Mouse (Mus musculus): Measurements from ENCODE around the gene Npsr1.

Npsr1 gene

GRCm38 (mm10) chr9:24247557-24247956 lies 149.8 kb downstream of the Npsr1 start:
- DNase-seq (ENCODE audit: low spot score), result no peak

DNA sequence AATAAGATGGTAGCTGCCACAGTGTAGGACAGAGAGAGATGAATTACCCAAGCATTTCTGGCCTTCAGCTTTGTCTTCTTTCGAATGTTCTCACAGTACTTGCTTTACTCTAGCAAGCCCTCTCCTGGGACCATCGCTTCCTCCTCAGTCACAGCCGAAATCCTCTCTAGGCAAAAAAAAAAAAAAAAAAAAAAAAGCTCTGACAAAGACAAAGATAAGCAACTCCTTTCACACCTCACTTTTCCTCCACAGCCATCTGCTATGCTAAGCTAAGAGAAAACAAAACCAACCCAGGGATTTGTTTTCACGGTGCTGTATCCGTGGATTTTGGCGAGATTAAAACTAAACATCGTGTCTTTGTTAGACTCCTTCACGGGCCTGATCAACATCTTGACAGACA lies 156.4 kb downstream of the Npsr1 start:
- no peak for DNase-seq (ENCODE audit: low spot score)

DNA sequence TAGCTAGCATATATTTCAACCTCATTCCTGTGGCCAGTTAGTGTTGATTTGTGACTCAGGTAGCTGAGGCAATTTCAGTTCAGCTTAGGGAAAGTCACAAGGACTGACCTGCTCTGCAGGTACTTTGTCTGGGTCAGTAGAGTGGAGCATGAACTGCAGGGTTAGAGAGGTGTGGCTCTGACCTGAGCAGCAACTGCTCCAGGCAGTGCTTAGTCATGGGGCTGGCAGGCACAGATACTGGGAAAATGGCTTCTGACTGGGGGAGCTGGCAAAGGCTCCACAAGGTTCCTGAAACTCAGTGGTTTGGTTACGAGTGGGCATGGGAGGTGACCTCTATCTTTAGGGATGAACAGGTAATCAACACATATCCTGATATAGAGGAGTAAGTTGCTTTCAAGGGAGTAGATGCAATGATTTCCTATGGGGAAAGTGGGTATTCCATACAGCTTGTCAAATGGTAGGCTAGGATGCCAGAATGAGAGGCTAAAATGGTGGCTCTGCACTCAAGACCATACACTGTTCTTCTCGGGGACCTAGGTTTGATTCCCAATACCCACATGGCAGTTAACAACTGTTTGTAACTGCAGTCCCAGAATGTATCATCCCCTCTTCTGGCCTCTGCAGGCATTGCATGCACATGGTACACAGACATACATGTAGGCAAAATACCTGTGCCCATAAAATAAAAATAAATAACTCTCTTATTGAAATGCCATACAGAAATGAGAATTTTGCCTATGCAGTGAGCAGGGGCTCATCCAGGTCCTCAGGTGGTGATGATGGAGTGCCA lies 182.9 kb downstream of the Npsr1 start:
- DNase-seq (ENCODE audit: low spot score), result no peak

DNA sequence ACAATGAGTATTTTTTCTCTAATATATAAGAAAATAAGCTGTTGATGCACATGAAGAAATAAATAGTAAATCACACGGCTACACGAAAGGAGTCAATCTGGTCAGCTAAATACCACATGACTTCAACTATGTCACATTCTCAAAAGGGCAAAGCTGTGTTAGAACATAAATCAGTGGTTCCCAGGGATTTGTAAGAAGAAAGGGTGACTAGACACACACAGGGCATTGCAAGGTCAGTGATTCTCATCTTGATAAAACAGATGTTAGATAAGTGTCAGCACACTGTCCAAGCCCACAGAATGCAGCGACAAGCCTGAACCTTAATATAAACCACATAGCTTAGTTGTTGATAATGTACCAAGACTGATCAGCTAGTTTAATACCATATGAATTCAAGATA lies 184.8 kb downstream of the Npsr1 start:
- no peak for DNase-seq (ENCODE audit: low spot score)

DNA sequence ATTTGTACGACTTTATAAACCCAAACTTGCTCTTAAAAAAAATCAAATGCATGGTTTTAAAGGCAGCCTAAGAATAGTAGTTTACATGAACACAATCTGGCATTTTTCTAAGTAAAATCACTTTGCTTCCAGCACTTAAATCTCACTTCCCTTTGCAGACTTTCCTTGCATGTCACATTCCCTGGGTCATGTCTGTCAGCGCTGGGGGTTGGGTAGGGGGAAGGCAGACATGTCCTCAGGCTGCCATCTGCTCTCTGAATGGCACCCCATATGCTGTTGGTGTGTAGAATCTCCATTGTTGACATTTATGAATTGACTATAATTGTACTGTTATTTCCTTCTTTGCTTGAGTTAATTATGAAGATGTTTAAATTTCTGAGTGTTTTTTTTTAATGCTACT lies 185.3 kb downstream of the Npsr1 start:
- DNase-seq (ENCODE audit: low spot score), result no peak

DNA sequence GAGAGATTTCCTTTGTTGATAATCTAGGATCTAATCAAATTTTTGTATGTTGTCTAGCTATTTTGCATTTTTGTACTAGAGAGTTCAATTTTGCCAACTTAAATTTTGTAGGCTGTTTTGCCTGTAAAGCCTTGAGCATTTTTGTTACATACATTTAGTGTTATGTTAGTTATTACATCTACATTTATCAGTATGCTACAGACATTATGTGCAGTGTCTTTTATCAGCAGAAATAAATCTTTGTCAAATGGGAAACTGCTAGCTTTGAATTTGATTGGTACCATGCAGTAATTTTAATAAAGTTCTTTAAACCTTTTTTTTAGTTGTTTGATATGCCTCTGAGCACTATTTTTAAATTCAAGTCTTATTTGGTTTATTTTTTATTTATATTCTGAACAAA lies 185.7 kb downstream of the Npsr1 start:
- no peak for DNase-seq (ENCODE audit: low spot score)

DNA sequence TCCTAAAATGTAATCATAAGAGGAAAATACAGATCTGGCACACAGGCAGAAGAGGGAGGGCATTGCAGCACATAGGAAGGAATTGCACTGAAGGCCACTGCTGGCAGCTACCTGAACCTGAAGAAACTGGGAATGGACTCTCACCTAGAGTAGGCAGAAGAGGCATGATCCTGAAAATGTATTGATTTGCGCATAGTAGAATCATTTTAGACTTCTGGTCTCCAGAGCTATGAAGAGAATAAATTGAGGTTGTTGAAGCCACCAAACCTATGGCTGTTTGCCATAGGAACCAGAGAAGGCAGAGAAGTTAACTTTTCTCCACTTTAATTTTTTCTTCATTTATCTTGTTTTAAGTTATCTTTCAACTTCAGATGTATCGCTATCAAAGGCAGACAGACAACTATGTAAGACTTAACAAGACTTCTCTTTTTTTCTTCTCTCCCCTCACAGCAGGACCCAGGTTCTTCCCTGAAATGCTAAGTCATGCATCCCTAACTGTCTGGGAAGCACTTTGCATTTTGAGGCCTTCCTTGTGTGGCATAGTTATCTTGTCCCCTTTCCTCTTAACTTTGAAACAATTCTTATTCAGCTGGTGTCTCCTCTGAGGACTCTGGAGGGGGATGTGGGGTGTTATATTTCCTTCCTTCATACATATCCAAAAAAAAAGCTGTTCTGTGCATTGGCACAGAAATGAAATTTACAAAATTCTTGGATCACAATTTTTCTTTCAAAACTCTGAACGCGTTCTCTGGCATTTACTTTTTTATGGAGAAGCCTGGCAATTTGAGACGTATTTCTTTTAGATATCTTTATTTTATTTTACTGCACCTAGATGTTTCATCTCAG lies 186.7 kb downstream of the Npsr1 start:
- DNase-seq (ENCODE audit: low spot score), result no peak

GRCm38 (mm10) chr9:24285419-24285818 lies 187.6 kb downstream of the Npsr1 start:
- no peak for DNase-seq (ENCODE audit: low spot score)

DNA sequence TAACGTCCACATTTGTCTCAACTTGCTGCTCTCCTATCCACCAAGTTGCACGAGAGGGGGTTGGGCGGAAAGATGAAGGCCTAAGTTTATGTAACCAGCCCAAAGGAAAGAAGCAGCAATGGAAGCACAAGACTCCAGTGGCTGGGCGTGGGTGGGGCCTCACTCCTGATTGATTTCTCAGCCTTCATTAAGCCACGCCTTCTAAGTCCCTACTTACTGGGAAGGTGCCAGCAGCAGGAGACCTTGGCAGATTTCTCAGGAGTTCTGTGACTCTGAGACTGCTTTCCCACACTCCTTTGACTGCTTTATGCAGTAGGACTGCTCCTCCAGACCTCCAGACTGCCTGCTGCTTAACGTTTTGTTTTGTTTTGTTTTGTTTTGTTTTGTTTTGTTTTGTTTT lies 193.6 kb downstream of the Npsr1 start:
- DNase-seq (ENCODE audit: low spot score), result peak; percentile 10

DNA sequence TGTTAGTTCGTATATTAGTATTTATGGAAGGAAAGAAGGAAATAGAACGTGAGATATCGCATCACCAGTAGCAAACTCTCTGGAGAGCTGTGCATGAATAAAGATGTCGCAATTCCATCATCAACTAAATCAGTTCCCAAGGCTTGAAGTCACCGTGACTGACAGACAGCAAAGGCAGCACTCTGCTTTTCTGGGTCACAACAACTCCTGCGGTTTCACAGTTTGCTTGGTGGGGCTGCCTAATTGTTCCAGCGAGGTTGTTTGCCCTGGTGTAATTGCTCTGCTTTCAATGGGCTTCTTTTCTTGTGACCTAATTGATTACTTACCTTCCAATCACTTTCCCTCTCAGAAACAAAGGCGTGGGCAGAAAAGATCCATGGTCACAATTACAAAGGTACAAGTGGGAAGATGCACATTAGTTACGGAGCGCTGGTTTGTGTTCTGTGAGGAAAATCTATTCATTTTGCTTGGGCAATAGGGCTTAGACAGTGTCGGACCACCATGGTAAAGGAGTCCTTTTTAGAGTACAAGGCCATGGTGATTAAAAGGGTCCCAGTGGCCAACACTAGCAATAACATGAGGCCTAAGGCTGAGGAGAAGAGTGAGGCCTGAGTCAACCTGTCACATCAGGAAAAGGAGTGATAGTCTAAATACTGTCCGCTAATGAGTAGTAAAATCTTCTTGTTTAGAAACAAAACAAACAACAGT lies 195.6 kb downstream of the Npsr1 start:
- no peak for DNase-seq (ENCODE audit: low spot score)

GRCm38 (mm10) chr9:24302906-24303305 lies 205.1 kb downstream of the Npsr1 start:
- no peak for DNase-seq (ENCODE audit: low spot score)

- no peak for DNase-seq (ENCODE audit: low spot score)
These were observed 209.2 kb downstream of the Npsr1 start for GRCm38 (mm10) chr9:24306990-24307389.

DNA sequence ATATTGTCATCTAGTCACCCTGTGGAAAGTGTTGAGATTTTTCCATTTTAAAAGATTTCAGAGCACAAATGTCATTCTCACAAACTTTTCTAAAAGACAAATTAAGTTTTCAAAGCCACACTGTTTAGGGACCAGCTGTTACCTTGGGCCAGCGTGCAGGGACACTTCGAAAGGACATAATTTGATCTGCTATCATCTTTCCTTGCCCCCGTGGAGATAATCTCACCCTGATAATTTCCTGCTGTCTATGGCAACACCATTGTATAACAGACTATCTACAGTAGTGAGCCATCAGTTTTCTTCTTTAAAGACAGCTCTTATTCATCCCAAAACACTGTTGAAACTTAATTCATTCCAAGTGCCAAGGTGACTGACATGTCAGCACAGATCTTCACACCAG lies 209.6 kb downstream of the Npsr1 start:
- DNase-seq (ENCODE audit: low spot score), result no peak

DNA sequence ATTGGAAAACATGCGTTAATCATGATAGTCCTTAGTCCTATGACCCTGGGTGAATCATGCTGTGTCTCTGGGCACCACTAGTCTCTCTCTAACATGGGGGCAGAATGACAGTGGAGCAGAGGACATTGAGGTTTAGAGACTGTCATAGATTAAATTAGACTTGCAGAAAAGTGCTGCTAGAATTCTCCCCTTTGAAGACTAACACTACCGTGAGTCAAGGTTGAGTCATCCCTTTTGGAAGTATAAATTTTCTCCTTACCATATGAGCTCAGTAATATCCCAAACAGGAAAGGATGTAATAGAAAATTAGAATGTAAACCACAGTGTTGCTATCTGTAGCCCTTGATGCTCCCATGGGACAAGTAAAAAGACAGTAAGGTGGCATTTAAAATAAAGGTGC lies 218.0 kb downstream of the Npsr1 start:
- DNase-seq (ENCODE audit: low spot score), result no peak

DNA sequence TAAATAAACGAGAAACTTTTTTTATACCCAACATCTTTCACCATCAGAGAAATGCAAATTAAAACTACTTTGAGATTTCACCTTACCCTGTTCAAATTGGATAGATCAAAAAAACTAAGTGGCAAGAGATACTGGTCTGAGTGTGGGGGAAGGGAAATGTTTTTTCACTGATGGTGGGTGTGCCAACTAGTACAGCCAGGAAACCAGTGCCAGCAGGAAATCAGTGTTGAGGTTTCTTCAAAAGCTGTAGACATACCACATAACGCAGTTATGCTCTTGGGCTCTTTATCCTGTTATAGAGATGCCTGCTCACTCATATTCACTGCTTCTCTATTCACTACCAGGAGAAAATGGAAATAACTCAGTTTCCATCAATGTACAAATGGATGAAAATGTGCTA lies 233.9 kb downstream of the Npsr1 start:
- DNase-seq (ENCODE audit: low spot score), result no peak

DNA sequence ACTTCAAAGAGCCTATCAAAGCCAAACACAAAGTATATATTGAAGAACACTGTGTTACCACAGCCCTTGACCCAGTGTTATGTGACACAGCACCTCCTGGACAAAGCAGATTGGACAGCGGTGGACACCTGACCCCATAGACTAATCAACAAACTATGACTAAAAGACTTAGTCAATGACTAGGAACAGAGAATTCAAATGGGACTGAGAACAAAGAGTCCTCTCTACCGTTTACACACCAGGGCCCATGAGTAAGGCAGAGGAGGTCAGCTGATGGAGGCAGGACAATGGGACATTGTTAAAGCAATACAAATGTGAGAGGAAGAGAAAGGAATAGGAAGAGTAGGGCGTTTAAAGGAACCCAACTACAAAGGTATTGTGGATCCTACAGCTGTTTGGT lies 243.5 kb downstream of the Npsr1 start:
- DNase-seq (ENCODE audit: low spot score), result no peak

DNA sequence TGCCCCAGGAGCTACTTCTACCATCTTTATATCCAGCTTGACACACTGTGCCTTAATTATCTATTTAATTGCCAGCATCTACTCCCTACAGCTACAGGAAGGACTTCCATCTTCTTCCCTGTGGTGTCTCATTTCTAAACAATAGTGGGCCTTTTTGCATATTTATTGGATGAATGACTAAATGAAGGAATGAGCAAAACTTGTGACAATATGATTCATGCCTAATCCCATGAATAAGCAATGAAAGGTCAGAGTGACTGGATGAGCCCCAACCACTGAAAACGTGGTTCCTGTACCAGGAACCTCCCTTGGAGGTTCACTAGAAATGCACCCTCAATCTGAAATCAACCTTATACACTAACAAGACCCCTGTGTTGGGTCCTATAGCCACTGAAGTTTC lies 249.2 kb downstream of the Npsr1 start:
- DNase-seq (ENCODE audit: low spot score), result no peak

- DNase-seq (ENCODE audit: low spot score), result no peak
These were observed 251.7 kb downstream of the Npsr1 start for GRCm38 (mm10) chr9:24349510-24349909.

DNA sequence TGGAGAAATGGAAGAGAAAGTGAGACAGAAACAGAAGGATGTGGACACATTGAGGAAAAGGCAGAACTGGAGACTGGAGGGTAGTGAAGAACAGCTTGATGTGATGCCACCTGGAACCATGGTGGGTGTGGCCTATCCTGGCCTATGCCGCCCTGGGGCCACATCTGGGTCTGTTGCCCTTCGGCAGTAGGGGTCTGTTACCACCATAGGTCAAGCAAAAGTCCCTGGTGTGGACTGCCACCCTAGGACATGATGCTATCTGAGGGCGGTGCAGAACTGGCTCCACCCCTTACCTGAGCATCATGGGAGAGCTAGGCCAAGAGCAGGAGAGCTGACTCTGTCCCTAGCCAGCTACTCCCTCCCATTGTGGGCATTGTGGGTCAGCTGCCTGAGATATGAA lies 253.6 kb downstream of the Npsr1 start:
- DNase-seq (ENCODE audit: low spot score), result no peak
